Mouse (Mus musculus) right cerebral cortex, adult 18-20 months (tissue): ENCODE measurements around the gene Gm43518.

Experiments
- DNase-seq: peaks from one replicate; pipeline ENCODE4 v3.0.0; 2022; ENCODE audit warnings: mixed read lengths

Gene Gm43518

GRCm38 (mm10) chr5:123933957-123934591, 6.9 kb downstream of the Gm43518 start:
- DNase-seq = no peak

GRCm38 (mm10) chr5:123935931-123936330, 8.7 kb downstream of the Gm43518 start:
- peak; percentile 28 for DNase-seq

- no peak for DNase-seq
Measured at GRCm38 (mm10) chr5:123938479-123938878, 11.3 kb downstream of the Gm43518 start.

- no peak for DNase-seq
Measured at GRCm38 (mm10) chr5:123946546-123946945, 19.3 kb downstream of the Gm43518 start.

- DNase-seq = no peak
Measured at GRCm38 (mm10) chr5:123947041-123947761, 20.0 kb downstream of the Gm43518 start.

- peak; percentile 76 for DNase-seq
Measured at GRCm38 (mm10) chr5:123952365-123953045, 25.3 kb downstream of the Gm43518 start.

GRCm38 (mm10) chr5:123957213-123957612, 30.0 kb downstream of the Gm43518 start:
- DNase-seq = no peak

- DNase-seq = no peak
Measured at GRCm38 (mm10) chr5:123959018-123959417, 31.8 kb downstream of the Gm43518 start.

- no peak for DNase-seq
Measured at GRCm38 (mm10) chr5:123960129-123960528, 32.9 kb downstream of the Gm43518 start.

- no peak for DNase-seq
Measured at GRCm38 (mm10) chr5:123961046-123961445, 33.8 kb downstream of the Gm43518 start.

GRCm38 (mm10) chr5:123964208-123964607, 37.0 kb downstream of the Gm43518 start:
- no peak for DNase-seq

GRCm38 (mm10) chr5:123966759-123967158, 39.5 kb downstream of the Gm43518 start:
- DNase-seq = no peak

GRCm38 (mm10) chr5:123968468-123968867, 41.2 kb downstream of the Gm43518 start:
- no peak for DNase-seq

- no peak for DNase-seq
Measured at GRCm38 (mm10) chr5:123969216-123969615, 42.0 kb downstream of the Gm43518 start.

GRCm38 (mm10) chr5:123970576-123970975, 43.4 kb downstream of the Gm43518 start:
- DNase-seq = no peak

- no peak for DNase-seq
Measured at GRCm38 (mm10) chr5:123972453-123972852, 45.2 kb downstream of the Gm43518 start.

- DNase-seq = peak; percentile 76
Measured at GRCm38 (mm10) chr5:123973299-123974178, 46.3 kb downstream of the Gm43518 start, which contains the start of gene Hip1r. Gene Hip1r, plus strand, starts transcription at chr5:123973628.

GRCm38 (mm10) chr5:123974179-123974485, 46.9 kb downstream of the Gm43518 start:
- DNase-seq = no peak

- DNase-seq = no peak
Measured at GRCm38 (mm10) chr5:123974616-123975111, 47.4 kb downstream of the Gm43518 start.

GRCm38 (mm10) chr5:123975668-123976180, 48.5 kb downstream of the Gm43518 start:
- no peak for DNase-seq

GRCm38 (mm10) chr5:123977231-123977630, 50.0 kb downstream of the Gm43518 start:
- DNase-seq = no peak

- no peak for DNase-seq
Measured at GRCm38 (mm10) chr5:123978131-123978530, 50.9 kb downstream of the Gm43518 start.
